Mouse (Mus musculus): ENCODE data around the gene Psmb3. TPM values are rescaled to one million over a fixed set of nuclear protein-coding genes. Genes with fewer than 3 reads are reported as not detected.

Gene Psmb3
- total and polyA plus RNA-seq, 2 experiments from 2014 or later, result 486 to 495 TPM

- ATAC-seq (ENCODE audit: insufficient read depth, low read depth) (no peak), DNase-seq (ENCODE audit: low spot score) (no peak)
- Histone ChIP-seq H3K4me3 (ENCODE audit: low read depth, low read length) (no peak overlapping the region), H3K4me2 (ENCODE audit: low read depth, low read length) (no peak overlapping the region), H3K4me1 (ENCODE audit: control insufficient read depth, insufficient read depth) (peaks cover 10% of the 10 kb centered on the region; the same call in 1 of the 2 replicates), H3K9me3 (replicated peaks; ENCODE audit: control insufficient read depth, low read length) (no peaks in the 10 kb centered on the region), H3K9ac (replicated peaks; ENCODE audit: low read depth, low read length) (no peak overlapping the region), H3K36me3 (replicated peaks; ENCODE audit: control insufficient read depth, insufficient read depth, low read length) (peaks cover 31% of the 10 kb centered on the region), H3K27ac (ENCODE audit: low read depth) (peak overlapping the region; percentile 56; the same call in 1 of the 2 replicates), H3K27me3 (ENCODE audit: control insufficient read depth, insufficient read depth, low read length) (no peaks in the 10 kb centered on the region)
- WGBS, result 44% methylated on average over 7 of the region's 7 CpGs
- TF ChIP-seq CTCF (IDR thresholded peaks at IDR 0.05; ENCODE audit: low read depth) (no peak), EP300 (IDR thresholded peaks at IDR 0.05; ENCODE audit: low read depth) (no peak)
Measured at GRCm38 (mm10) chr11:97684766-97685165, 18.4 kb upstream of the Psmb3 start.

DNA sequence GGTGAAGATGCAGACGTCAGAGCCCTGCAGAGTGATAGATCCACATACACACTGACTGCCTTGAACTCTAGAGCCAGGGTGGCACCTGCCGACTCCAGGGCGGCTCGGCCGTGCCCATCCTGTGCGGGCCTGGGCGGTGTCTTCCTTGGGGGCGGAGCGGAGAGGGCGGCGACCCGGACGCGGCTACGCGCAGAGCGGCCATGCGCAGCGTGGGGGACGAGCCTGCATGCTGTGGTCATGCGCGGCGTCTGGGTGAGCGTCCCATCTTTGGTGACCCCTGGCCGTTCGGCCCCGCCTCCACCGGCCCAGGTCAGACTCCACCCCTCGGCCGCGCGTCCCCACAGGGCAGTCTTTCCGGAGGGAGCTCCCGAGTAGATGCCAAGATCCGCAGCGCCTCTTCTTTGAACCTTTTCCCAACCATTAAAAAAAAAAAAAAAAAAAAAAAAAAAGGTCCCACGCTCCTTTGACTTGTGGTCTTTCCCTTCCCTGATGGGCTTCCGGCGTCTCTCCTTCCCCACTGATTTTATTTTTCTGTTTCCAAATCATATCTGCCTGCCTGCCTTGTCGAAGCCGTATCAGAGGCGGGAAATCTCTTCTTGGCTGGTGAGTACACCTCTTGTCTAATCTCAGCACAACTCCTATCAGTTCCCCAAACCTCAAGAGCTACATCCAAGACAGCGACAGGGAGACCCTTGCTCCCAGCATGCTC lies 17.4 kb upstream of the Psmb3 start, which contains the start of gene Cisd3:
Cisd3 (plus strand) TSS at position 214 of the 709 bp plus-strand sequence.
- peak; percentile 91 for DNase-seq (ENCODE audit: low spot score)
- TF ChIP-seq CTCF (IDR thresholded peaks at IDR 0.05; ENCODE audit: low read depth) (no peak), EP300 (IDR thresholded peaks at IDR 0.05; ENCODE audit: low read depth) (0 out of 2 replicates have a peak, but pooled peaks have one; percentile 28)
- no peaks in the 10 kb centered on the region for H3K27me3 ChIP-seq (ENCODE audit: control insufficient read depth, insufficient read depth, low read length)
- peak within 1 kb of the TSS; percentile 74 for H3K4me2 ChIP-seq (ENCODE audit: low read depth, low read length)
- peak; percentile 93 for ATAC-seq (ENCODE audit: insufficient read depth, low read depth)
- H3K36me3 ChIP-seq (replicated peaks; ENCODE audit: control insufficient read depth, insufficient read depth, low read length), result peaks cover 34% of the 10 kb centered on the region
- WGBS, result under 1% methylated on average over 35 of the region's 43 CpGs
- peak within 1 kb of the TSS; percentile 56 for H3K27ac ChIP-seq (ENCODE audit: low read depth)
- peak within 1 kb of the TSS; percentile 42 for H3K9ac ChIP-seq (replicated peaks; ENCODE audit: low read depth, low read length)
- H3K9me3 ChIP-seq (replicated peaks; ENCODE audit: control insufficient read depth, low read length), result no peaks in the 10 kb centered on the region
- peaks cover 10% of the 10 kb centered on the region; the same call in 1 of the 2 replicates for H3K4me1 ChIP-seq (ENCODE audit: control insufficient read depth, insufficient read depth)
- H3K4me3 ChIP-seq (ENCODE audit: low read depth, low read length), result peak within 1 kb of the TSS; percentile 45

DNA sequence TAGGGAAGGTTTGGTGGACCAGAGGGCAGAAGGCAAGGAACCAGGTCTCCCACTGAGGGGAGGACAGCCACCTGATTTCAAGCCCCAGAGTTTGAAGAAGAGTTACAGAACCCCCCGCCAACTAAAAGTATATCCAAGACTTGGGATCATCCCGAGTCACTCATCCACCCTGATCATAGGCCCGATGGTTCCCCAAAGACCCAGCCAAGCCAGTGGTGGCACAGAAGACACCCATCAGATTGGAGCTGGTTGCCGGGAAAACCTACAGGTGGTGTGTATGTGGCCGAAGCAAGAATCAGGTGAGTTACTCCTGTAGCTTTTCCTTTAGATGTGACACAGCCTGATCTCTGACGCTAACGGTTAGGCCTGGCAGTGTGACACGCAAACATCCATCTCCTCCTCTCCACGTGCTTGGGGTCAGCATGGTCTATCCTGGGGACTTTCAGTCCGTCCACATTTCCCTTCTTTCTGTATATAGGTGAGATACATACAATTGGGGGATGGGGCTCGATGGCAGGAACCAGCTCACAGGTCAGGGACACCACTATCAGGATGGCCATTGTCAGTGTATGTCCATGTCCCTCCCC lies 16.8 kb upstream of the Psmb3 start:
- Histone ChIP-seq H3K36me3 (replicated peaks; ENCODE audit: control insufficient read depth, insufficient read depth, low read length) (peaks cover 34% of the 10 kb centered on the region), H3K27me3 (ENCODE audit: control insufficient read depth, insufficient read depth, low read length) (no peaks in the 10 kb centered on the region), H3K27ac (ENCODE audit: low read depth) (peak overlapping the region; percentile 48), H3K9me3 (replicated peaks; ENCODE audit: control insufficient read depth, low read length) (no peaks in the 10 kb centered on the region), H3K4me3 (ENCODE audit: low read depth, low read length) (peak overlapping the region; percentile 45), H3K4me2 (ENCODE audit: low read depth, low read length) (peak overlapping the region; percentile 74), H3K9ac (replicated peaks; ENCODE audit: low read depth, low read length) (peak overlapping the region; percentile 42), H3K4me1 (ENCODE audit: control insufficient read depth, insufficient read depth) (peaks cover 10% of the 10 kb centered on the region; the same call in 1 of the 2 replicates)
- TF ChIP-seq EP300 (IDR thresholded peaks at IDR 0.05; ENCODE audit: low read depth), result no peak
- no peak for TF ChIP-seq CTCF (IDR thresholded peaks at IDR 0.05; ENCODE audit: low read depth)
- no peak for DNase-seq (ENCODE audit: low spot score)
- WGBS, result 65% methylated on average over 11 of the region's 11 CpGs
- ATAC-seq (ENCODE audit: insufficient read depth, low read depth), result no peak

DNA sequence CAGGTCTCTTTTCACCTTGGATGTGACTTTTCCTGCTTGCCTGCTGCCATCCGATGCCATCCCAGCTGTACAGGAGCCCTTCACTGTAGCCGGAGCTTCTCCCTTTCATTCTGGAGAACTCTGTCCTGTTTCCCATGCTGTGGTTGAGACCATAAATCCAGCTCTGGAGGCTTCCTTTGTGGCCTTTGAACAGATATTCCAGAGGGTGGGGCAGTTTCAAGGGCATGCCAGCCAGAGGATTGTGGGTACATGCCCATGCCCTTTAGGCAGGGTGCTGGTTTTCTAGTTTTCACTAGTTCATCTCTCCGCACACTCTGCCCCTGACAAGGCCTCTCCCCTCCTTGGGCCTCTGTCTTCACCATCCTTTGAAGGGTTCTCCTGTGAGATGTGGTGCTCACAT lies 16.1 kb upstream of the Psmb3 start:
- Histone ChIP-seq H3K4me2 (ENCODE audit: low read depth, low read length) (peak overlapping the region; percentile 74; the same call in 1 of the 2 replicates), H3K9ac (replicated peaks; ENCODE audit: low read depth, low read length) (peak overlapping the region; percentile 42; the same call in 1 of the 2 replicates), H3K4me1 (ENCODE audit: control insufficient read depth, insufficient read depth) (peaks cover 10% of the 10 kb centered on the region; the same call in 1 of the 2 replicates), H3K27ac (ENCODE audit: low read depth) (no peak overlapping the region), H3K36me3 (replicated peaks; ENCODE audit: control insufficient read depth, insufficient read depth, low read length) (peaks cover 34% of the 10 kb centered on the region), H3K4me3 (ENCODE audit: low read depth, low read length) (no peak overlapping the region), H3K27me3 (ENCODE audit: control insufficient read depth, insufficient read depth, low read length) (no peaks in the 10 kb centered on the region), H3K9me3 (replicated peaks; ENCODE audit: control insufficient read depth, low read length) (no peaks in the 10 kb centered on the region)
- WGBS, result 66% methylated on average over 3 of the region's 3 CpGs
- TF ChIP-seq EP300 (IDR thresholded peaks at IDR 0.05; ENCODE audit: low read depth) (no peak), CTCF (IDR thresholded peaks at IDR 0.05; ENCODE audit: low read depth) (no peak)
- no peak for DNase-seq (ENCODE audit: low spot score)
- no peak for ATAC-seq (ENCODE audit: insufficient read depth, low read depth)

DNA sequence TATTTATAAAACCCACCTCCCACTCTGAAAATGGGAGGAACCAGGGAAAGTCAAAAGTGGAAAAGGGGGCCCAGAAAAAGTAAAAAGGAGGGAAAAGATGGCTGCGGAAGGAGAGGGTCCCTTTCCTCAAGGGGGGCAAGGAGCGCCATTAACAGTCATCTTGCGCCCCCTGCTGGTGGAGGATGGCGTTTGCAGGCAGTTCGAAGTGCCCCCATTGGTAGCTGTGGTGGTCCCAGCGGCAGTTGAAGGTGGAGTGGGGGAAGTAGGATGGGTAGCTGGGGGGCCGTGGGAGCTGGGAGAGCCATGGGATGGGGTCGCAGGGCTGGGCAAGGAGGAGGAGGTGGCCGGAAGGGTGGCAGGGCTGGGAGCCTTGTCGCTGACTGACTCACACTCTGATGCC lies 13.3 kb upstream of the Psmb3 start:
- no peaks in the 10 kb centered on the region for H3K9me3 ChIP-seq (replicated peaks; ENCODE audit: control insufficient read depth, low read length)
- no peak overlapping the region for H3K27ac ChIP-seq (ENCODE audit: low read depth)
- H3K4me3 ChIP-seq (ENCODE audit: low read depth, low read length), result no peak overlapping the region
- peak; percentile 89 for TF ChIP-seq CTCF (IDR thresholded peaks at IDR 0.05; ENCODE audit: low read depth)
- no peak for TF ChIP-seq EP300 (IDR thresholded peaks at IDR 0.05; ENCODE audit: low read depth)
- no peak overlapping the region for H3K9ac ChIP-seq (replicated peaks; ENCODE audit: low read depth, low read length)
- no peak overlapping the region for H3K4me2 ChIP-seq (ENCODE audit: low read depth, low read length)
- DNase-seq (ENCODE audit: low spot score), result peak; percentile 45
- ATAC-seq (ENCODE audit: insufficient read depth, low read depth), result no peak
- H3K4me1 ChIP-seq (ENCODE audit: control insufficient read depth, insufficient read depth), result peaks cover 17% of the 10 kb centered on the region
- H3K27me3 ChIP-seq (ENCODE audit: control insufficient read depth, insufficient read depth, low read length), result no peaks in the 10 kb centered on the region
- H3K36me3 ChIP-seq (replicated peaks; ENCODE audit: control insufficient read depth, insufficient read depth, low read length), result peaks cover 39% of the 10 kb centered on the region
- WGBS, result 22% methylated on average over 10 of the region's 10 CpGs

Data from heart, postnatal 0 days (tissue).